Mouse (Mus musculus) erythroblast, embryonic 14.5 days (primary cell): ENCODE measurements around the gene Cyb5r3.

Experiments
- GATA1 ChIP-seq: IDR thresholded peaks from 2 replicates; pipeline ENCODE4 v1.6.1; 2012; ENCODE audit warnings: low read length, inconsistent platforms, mixed read lengths
- TAL1 ChIP-seq: IDR thresholded peaks from 3 replicates; pipeline ENCODE4 v1.6.1; 2012; ENCODE audit warnings: low read length, inconsistent platforms, mixed read lengths

DNA sequence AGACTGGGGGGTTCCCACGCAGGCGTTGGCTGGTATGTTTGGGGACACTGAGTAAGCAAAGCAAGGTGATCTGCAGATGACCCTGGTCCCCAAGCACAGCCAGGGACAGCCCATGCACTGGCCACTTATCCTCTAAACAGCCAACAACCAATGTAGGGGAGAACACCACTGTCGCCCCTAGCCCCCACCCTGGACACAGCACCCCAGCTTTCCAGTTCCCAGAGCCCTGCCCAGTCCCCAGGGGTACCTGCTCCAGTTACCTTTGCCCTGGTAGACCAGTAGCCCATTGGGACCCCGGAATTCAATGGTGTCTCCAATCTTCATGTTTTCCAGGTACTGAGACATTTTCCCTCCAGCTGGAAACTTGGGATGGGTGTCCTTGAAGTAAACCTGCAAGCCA, 11.8 kb downstream of the Cyb5r3 start:
- TF ChIP-seq GATA1 = no peak
- TF ChIP-seq TAL1 = no peak
